Mouse (Mus musculus) brain, embryonic 18.5 days (tissue): ENCODE measurements at regions not wholly inside any gene's neighbourhood (a gene's known extent, or its start where the extent isn't known, plus 50 kb on each side); places are given as distances from the start of the nearest gene placed in this dataset.

Experiments
- DNase-seq: peaks from one replicate; pipeline ENCODE4 v3.0.0-alpha.2; 2012; ENCODE audit warnings: low read depth, low spot score

DNA sequence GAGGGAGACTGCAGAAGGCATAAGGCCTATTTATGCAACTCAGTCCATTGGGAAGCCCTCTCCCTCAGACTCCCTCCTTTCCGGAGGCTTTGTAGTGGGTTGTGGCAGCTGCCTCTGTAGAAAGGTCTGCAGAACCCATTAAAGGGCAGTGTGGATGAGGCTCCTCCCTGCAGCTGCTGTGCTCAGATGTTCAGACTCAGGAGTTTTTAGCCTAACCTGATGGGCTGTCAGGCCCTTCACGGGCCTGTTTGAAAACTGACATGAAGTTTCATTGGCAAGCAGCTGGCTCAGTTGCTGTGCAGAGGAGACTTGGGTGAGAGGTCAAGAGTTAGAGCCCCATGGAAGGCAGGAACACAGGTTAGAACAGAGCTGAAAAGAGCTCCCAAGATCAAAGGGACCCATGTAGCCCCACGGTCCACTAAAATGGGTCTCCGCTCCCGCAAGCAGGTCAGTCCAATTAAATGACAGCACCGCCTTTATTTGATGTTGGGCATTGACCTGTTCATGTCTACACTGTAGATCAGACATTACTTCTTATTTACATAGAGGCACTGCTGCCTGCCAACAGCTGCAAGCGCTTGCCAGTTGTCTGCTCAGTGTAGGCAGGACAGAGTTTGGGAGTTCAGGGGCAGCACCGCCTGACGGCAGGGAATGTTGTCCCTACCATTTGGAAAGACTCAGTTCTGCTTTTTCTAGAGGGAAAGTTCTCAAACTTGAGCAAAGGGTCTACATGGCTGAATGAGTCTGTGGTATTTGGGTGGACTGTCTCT lies 53.8 kb upstream of the Usp46 start:
- DNase-seq, result no peak

DNA sequence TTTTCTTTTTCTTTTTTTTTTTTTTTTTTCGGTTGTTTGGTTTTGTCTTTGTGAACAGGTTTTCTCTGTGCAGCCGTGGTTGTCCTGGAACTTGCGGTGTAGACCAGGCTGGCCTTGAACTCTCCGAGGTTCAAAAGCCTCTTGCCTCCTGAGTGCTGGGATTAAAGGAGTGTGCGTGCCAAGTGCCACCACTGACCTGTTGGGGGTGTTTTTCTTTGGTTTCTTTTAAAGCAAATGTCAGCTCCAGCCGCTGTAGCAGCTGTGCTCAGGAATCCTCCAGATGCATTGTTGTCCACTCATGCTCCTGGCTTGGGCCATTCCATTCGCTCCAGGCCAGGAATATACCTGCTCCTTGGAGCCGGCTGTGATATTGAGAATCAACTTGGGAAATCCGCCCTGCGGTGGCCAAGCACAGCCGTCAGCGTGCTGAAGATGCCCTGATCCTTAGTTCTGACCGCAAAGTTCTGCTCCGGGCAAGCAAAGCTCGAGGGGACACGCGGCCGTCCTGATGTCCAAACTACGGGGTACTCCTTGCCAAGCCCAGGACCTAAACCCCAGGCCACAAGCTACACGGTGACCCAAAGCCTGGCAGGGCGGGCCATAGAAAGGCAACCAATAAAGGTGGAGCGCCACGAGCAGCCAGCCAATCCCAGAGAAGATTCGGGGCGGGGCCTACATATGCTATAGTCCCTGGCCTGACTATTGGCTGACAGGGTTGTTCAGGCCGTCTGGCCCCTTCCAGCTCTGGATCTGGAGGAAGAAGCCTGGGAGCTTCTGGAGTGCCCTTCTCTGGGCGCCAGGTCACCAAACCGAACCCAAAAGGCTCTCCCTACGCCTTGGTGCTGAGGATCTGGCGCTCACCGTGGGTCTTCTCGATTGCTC lies 58.0 kb upstream of the Usp46 start:
- peak; percentile 43 for DNase-seq

DNA sequence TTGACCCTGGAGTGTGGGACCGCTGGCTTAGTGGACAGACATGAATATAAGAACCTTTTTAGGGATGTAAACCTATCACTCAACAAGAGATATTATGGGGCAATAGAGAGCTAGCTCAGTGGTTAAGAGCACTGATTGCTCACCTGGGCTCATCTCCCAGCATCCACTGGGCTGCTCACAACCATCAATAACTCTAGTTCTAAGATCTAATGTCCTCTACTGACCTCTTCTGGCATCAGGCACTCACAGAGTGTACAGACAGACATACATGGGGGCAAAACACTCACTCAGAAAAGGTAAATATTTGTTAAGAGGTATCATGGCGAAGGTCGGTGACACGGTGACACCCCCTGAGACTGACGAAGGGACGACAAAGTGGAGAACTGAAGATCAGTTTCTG lies 59.3 kb upstream of the Usp46 start:
- no peak for DNase-seq

DNA sequence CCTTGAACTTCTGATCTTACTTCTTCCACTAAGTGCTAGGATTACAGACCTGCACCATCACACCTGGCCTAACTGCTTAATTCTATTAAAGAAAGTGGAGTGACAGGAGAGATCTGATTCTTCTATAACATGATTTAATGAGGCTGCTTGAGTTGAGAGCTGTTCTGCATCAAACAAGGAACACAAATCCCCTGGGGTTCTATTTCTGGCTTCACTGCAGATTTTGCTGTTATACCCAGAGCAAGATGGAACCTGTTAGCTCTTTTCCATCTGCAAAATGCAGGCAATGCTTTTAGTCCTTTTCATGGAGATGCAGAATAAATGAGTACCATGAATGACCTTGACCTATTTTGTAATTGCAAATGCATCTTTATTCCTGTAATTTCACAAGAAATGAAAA lies 61.4 kb upstream of the Usp46 start:
- DNase-seq, result no peak

DNA sequence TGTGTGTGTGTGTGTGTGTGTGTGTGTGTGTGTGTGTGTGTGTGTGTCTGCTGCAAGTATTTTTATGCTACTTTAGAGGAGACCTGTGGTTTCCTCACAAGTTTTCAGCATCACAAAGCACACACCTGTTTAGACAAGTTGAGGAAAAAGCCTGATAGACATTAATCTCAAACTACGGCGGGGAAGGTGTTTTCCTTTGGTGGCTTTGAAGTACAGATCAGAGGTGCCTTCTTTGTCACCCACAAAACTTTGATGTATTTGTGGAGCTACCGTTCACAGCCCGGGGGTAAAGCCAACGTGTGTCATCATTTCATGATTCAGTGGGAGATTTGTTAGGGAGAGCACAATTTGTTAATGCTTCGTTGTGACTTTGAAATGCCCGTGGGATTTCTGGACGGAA lies 62.4 kb upstream of the Rasl11b start:
- no peak for DNase-seq

DNA sequence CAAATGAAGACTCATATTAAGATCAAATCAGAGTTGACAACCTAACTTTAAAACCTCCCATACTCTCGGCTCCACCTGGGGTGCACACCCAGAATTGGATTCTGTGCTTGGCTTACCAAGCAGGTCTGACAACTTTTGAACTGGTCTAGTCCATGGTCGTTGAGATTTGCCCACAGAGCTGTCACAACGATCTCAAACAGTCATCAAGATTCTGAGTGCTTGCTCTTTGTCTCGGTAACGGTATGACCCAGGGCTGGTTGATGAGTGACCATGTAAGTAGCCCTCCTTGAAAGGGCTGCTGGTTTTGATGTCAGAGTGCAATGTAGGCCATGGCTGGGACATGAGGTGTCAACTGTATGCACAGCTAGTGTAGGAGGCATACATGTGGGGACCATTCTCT lies 58.7 kb upstream of the Rasl11b start:
- no peak for DNase-seq

DNA sequence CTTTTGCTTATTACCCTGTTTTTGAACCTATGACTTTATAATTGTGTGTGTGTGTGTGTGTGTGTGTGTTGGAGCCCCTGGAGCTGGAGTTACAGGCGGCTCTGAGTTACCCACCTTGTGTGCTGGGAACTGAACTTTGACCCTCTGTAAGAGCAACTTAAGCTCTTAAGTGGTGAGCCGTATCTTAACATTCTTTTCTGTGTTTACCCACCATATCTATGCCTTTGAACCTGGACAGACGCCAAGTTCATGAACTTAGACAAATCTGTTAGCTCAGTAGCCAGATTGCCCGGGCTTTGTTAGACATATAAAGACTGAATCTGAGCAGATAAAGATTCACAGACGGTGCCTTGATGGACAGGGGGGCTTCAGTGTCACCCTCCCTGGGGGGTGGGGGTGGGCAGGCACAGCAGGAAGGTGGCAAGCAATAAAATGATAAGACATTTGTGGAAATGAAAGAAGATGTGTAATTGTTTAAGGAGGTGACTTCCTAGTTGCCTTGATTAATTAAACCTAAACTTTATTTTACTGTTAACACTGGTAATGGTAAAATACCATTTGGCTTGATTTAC lies 58.1 kb upstream of the Rasl11b start:
- no peak for DNase-seq

DNA sequence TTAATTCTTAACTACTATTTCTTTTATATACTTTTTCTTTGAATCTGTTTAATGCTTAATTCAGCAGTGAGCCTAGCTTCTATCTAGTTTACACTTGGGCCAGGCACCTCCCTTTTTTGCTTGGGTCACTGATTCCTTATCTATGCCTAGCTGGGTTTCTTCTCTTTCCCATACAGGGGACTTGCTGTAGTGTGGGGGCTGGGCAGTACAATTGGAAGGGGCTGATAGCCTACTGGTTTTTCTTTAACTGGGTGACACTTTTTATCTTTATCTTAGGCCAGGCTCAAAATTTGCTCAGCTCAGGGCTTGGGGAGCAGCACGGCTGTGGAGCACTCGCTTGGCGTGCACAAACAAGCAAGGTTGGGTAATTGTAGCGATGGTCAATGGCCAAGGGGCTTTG lies 51.1 kb upstream of the Rasl11b start:
- no peak for DNase-seq

DNA sequence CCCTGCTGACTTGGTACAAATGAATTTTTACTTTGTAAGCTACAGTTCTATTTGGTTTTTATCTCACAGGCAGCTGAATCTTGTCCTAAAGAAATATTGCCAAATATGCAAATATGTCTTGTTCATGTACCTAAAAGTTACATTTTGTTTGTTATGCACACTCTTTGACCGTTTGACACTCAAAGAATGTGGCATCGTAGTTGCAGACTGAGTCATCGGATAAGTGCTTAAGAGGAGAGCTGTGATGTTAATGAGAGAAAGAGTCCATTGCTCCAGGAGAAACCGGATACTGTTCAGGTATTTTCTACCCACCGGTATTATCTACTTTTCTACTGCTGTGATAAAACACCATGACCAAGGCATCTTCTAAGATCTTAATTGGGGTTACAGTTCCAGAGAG lies 50.3 kb upstream of the Rasl11b start:
- DNase-seq, result no peak
